Mouse (Mus musculus): ENCODE data around the gene Ewsr1. TPM values are rescaled to one million over a fixed set of nuclear protein-coding genes. Genes with fewer than 3 reads are reported as not detected.

Gene Ewsr1
- 398 and 449 TPM in 2 replicates for polyA plus RNA-seq (2014; fragmentation: Nextera tagmentation; extraction: Ambion mirVana)

DNA sequence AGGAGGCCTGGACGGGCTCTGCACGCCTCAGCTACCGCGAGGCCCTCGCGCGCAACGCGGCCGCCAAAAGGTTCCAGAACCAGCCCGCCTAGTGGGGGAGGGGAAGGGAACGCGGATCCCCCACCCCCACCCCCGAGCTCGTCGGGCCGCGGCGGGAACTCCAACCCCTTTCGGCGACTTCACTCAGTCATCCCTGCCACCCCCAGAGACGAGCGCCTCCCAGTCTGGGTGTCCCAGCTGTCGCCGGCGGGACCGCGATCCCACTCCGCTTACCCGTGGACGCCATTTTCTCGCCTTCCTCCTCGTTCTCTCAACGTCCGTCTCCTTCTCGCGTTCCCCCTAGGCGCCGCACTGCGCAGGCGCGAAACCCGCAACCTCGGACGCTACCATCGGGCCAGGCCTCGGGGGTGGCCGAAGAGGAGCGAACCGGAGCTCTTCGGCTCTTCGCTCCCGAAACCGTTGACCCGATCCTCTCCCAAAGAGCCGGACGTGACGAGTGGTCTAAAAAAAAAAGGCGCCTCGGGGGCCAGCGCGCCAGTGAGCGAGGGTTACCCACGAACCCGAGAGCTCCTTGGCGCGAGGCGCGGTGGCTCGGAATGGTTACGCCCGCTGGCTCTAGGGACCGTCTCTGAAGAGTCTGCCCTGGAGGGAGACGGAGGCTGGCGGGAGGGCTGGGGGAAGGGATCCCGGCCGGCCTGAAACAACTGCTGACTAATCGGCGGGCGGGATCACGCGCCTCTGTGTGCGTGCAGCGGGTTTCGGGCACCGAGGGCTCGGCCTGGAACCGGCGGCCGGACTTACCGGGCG lies at the start of gene Ewsr1, which contains the start of gene Rhbdd3:
Ewsr1 (minus strand) TSS at position 531 of the 807 bp plus-strand sequence.
Rhbdd3 (plus strand) TSS at position 191 of the 807 bp plus-strand sequence.
- Histone ChIP-seq H3K4me3 (ENCODE audit: low read depth, low read length) (peak within 1 kb of the TSS; percentile 100), H3K9me3 (ENCODE audit: low read depth, low read length) (no peaks in the 10 kb centered on the region), H3K27me3 (ENCODE audit: insufficient read depth, low read length) (no peaks in the 10 kb centered on the region), H3K36me3 (ENCODE audit: insufficient read depth) (peaks cover 5% of the 10 kb centered on the region; the same call in 1 of the 2 replicates), H3K4me1 (ENCODE audit: insufficient read depth) (peaks cover 10% of the 10 kb centered on the region), H3K27ac (ENCODE audit: low read depth) (peak within 1 kb of the TSS; percentile 97), H3K9ac (peak within 1 kb of the TSS; percentile 99), H3K4me2 (peak within 1 kb of the TSS; percentile 95)
- ATAC-seq (ENCODE audit: insufficient read depth): peak; percentile 89
- no peak for TF ChIP-seq CTCF (IDR thresholded peaks at IDR 0.05; ENCODE audit: low read depth)
- under 1% methylated on average over 92 of the region's 92 CpGs for WGBS
- peak; percentile 98 for DNase-seq

DNA sequence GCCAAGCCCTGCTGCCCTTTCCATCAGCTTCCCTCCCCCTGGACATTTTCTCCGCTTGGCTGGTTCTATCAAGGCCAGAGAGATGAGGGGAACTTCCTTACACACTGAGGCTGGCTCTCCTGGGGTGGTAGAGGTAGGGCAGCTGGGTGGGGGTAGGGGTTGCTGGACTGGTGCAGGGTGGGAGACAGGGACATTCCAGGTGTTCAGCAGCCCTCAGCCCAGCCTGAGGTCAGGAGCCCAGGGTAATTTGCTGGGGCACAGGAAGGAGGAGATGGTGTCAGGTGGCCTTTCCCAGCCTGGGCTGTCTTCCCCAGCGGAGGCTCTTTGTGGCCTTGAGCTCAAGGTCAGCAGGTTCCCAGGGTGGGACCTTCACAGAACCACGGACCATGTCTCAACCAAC lies 46.5 kb upstream of the Ewsr1 start:
- no peak overlapping the region for H3K4me3 ChIP-seq (ENCODE audit: low read depth, low read length)
- no peak overlapping the region for H3K9ac ChIP-seq
- WGBS: 78% methylated on average over 3 of the region's 3 CpGs
- no peaks in the 10 kb centered on the region for H3K9me3 ChIP-seq (ENCODE audit: low read depth, low read length)
- no peak for ATAC-seq (ENCODE audit: insufficient read depth)
- no peaks in the 10 kb centered on the region for H3K36me3 ChIP-seq (ENCODE audit: insufficient read depth)
- no peak overlapping the region for H3K4me2 ChIP-seq
- peaks cover 20% of the 10 kb centered on the region for H3K4me1 ChIP-seq (ENCODE audit: insufficient read depth)
- no peak for TF ChIP-seq CTCF (IDR thresholded peaks at IDR 0.05; ENCODE audit: low read depth)
- H3K27me3 ChIP-seq (ENCODE audit: insufficient read depth, low read length): no peaks in the 10 kb centered on the region
- no peak for DNase-seq
- H3K27ac ChIP-seq (ENCODE audit: low read depth): no peak overlapping the region

GRCm38 (mm10) chr11:5141965-5142364 lies 42.9 kb upstream of the Ewsr1 start:
- H3K9me3 ChIP-seq (ENCODE audit: low read depth, low read length): no peaks in the 10 kb centered on the region
- no peaks in the 10 kb centered on the region for H3K36me3 ChIP-seq (ENCODE audit: insufficient read depth)
- WGBS: 59% methylated on average over 2 of the region's 2 CpGs
- H3K9ac ChIP-seq: no peak overlapping the region
- DNase-seq (no peak), ATAC-seq (ENCODE audit: insufficient read depth) (0 out of 2 replicates have a peak, but pooled peaks have one; percentile 7)
- peaks cover 24% of the 10 kb centered on the region for H3K4me1 ChIP-seq (ENCODE audit: insufficient read depth)
- no peak for TF ChIP-seq CTCF (IDR thresholded peaks at IDR 0.05; ENCODE audit: low read depth)
- no peak overlapping the region for H3K27ac ChIP-seq (ENCODE audit: low read depth)
- H3K4me2 ChIP-seq: no peak overlapping the region
- H3K4me3 ChIP-seq (ENCODE audit: low read depth, low read length): no peak overlapping the region
- H3K27me3 ChIP-seq (ENCODE audit: insufficient read depth, low read length): no peaks in the 10 kb centered on the region

- peak overlapping the region; percentile 54 for H3K27ac ChIP-seq (ENCODE audit: low read depth)
- no peak overlapping the region for H3K4me3 ChIP-seq (ENCODE audit: low read depth, low read length)
- H3K9me3 ChIP-seq (ENCODE audit: low read depth, low read length): no peaks in the 10 kb centered on the region
- H3K4me2 ChIP-seq: no peak overlapping the region
- WGBS: 51% methylated on average over 5 of the region's 5 CpGs
- DNase-seq: no peak
- TF ChIP-seq CTCF (IDR thresholded peaks at IDR 0.05; ENCODE audit: low read depth): no peak
- no peak for ATAC-seq (ENCODE audit: insufficient read depth)
- H3K4me1 ChIP-seq (ENCODE audit: insufficient read depth): peaks cover 24% of the 10 kb centered on the region
- H3K36me3 ChIP-seq (ENCODE audit: insufficient read depth): no peaks in the 10 kb centered on the region
- H3K27me3 ChIP-seq (ENCODE audit: insufficient read depth, low read length): no peaks in the 10 kb centered on the region
- H3K9ac ChIP-seq: no peak overlapping the region
Measured at GRCm38 (mm10) chr11:5141252-5141651, 42.2 kb upstream of the Ewsr1 start.

DNA sequence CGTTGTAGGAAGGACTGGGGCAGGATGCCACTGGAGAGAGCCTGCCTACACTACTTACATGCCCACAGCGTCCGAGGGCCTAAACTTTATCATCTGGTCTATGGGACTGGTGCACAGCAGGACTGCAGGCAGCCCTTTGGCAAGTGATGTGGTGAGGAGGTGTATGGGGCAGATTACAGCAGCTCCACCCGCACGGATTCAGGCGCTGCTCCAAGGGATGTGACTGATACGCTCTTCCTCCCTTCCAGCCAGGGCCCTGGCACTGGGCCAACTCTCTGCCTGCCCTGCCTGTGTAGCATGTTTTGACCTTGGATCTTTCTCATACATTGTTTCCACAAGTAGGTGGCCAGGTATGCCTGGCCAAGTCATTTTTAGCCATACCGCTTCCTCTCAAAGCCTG lies 41.6 kb upstream of the Ewsr1 start:
- peaks cover 24% of the 10 kb centered on the region for H3K4me1 ChIP-seq (ENCODE audit: insufficient read depth)

GRCm38 (mm10) chr11:5139372-5139771 lies 40.3 kb upstream of the Ewsr1 start:
- TF ChIP-seq CTCF (IDR thresholded peaks at IDR 0.05; ENCODE audit: low read depth): no peak
- Histone ChIP-seq H3K9ac (no peak overlapping the region), H3K4me3 (ENCODE audit: low read depth, low read length) (no peak overlapping the region), H3K27me3 (ENCODE audit: insufficient read depth, low read length) (no peaks in the 10 kb centered on the region), H3K9me3 (ENCODE audit: low read depth, low read length) (no peaks in the 10 kb centered on the region), H3K4me1 (ENCODE audit: insufficient read depth) (peaks cover 24% of the 10 kb centered on the region), H3K4me2 (no peak overlapping the region), H3K36me3 (ENCODE audit: insufficient read depth) (no peaks in the 10 kb centered on the region), H3K27ac (ENCODE audit: low read depth) (no peak overlapping the region)
- WGBS: 37% methylated on average over 9 of the region's 9 CpGs
- DNase-seq (no peak), ATAC-seq (ENCODE audit: insufficient read depth) (no peak)

More for the DNA sequence above, 41.6 kb upstream of the Ewsr1 start:
- Histone ChIP-seq H3K4me3 (ENCODE audit: low read depth, low read length) (no peak overlapping the region), H3K27ac (ENCODE audit: low read depth) (peak overlapping the region; percentile 54), H3K27me3 (ENCODE audit: insufficient read depth, low read length) (no peaks in the 10 kb centered on the region), H3K4me2 (no peak overlapping the region), H3K36me3 (ENCODE audit: insufficient read depth) (no peaks in the 10 kb centered on the region), H3K9ac (no peak overlapping the region), H3K9me3 (ENCODE audit: low read depth, low read length) (no peaks in the 10 kb centered on the region)
- TF ChIP-seq CTCF (IDR thresholded peaks at IDR 0.05; ENCODE audit: low read depth): no peak
- 21% methylated on average over 8 of the region's 8 CpGs for WGBS
- DNase-seq: peak; percentile 83
- peak; percentile 44; the same call in 1 of the 2 replicates for ATAC-seq (ENCODE audit: insufficient read depth)

DNA sequence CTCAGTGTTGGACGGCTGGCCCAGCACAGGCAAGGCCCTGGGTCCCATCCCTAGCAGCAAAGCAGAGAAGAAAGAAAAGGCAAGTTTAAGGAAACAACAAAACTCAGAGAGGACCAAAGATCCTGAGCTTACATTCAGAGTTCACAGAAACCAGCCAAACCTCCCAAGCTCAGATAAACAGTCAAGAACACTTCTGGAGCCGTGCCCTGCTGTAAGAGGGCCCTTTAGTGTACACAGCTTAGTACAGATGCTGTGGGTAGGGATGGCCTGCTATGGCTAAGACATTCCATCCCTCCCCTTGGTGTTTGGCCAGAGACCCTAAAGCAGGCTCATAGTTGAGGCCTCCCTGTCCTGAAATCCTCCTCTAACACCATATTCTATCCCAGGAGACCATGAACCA lies 39.6 kb upstream of the Ewsr1 start:
- ATAC-seq (ENCODE audit: insufficient read depth) (no peak), DNase-seq (peak; percentile 68)
- no peaks in the 10 kb centered on the region for H3K9me3 ChIP-seq (ENCODE audit: low read depth, low read length)
- no peak overlapping the region for H3K4me3 ChIP-seq (ENCODE audit: low read depth, low read length)
- no peak overlapping the region for H3K4me2 ChIP-seq
- H3K9ac ChIP-seq: no peak overlapping the region
- WGBS: 40% methylated on average over 2 of the region's 2 CpGs
- H3K27me3 ChIP-seq (ENCODE audit: insufficient read depth, low read length): no peaks in the 10 kb centered on the region
- no peaks in the 10 kb centered on the region for H3K36me3 ChIP-seq (ENCODE audit: insufficient read depth)
- TF ChIP-seq CTCF (IDR thresholded peaks at IDR 0.05; ENCODE audit: low read depth): no peak
- peak overlapping the region; percentile 59; the same call in 1 of the 2 replicates for H3K27ac ChIP-seq (ENCODE audit: low read depth)
- peaks cover 24% of the 10 kb centered on the region for H3K4me1 ChIP-seq (ENCODE audit: insufficient read depth)
